Mouse (Mus musculus): Measurements from ENCODE around the gene Mrgprg.
A peak's percentile ranks its signal among the peaks of the same experiment; 100 is the strongest.

The Mrgprg gene

GRCm38 (mm10) chr7:143783996-143784829 lies 17.4 kb upstream of the Mrgprg start, which contains the start of gene Mrgpre:
Gene Mrgpre (minus strand): TSS chr7:143784500.
- Histone ChIP-seq H3K27me3 (ENCODE audit: insufficient read depth, low read length) (peaks cover 73% of the 10 kb centered on the region), H3K9me3 (ENCODE audit: low read length) (no peaks in the 10 kb centered on the region), H3K36me3 (ENCODE audit: insufficient read depth, low read length) (no peaks in the 10 kb centered on the region), H3K4me1 (replicated peaks; ENCODE audit: low read depth, low read length) (peaks cover 38% of the 10 kb centered on the region), H3K4me3 (replicated peaks; ENCODE audit: low read length) (peak within 1 kb of the TSS; percentile 71)
- TF ChIP-seq NANOG (IDR thresholded peaks at IDR 0.05; ENCODE audit: borderline replicate concordance, low read length) (no peak), CTCF (conservative IDR thresholded peaks at IDR 0.05; ENCODE audit: low read length) (no peak), POU5F1 (IDR thresholded peaks at IDR 0.05; ENCODE audit: borderline replicate concordance, low read length) (no peak)

- Histone ChIP-seq H3K4me3 (replicated peaks; ENCODE audit: low read length) (peak overlapping the region; percentile 71), H3K9me3 (ENCODE audit: low read length) (no peaks in the 10 kb centered on the region), H3K36me3 (ENCODE audit: insufficient read depth, low read length) (no peaks in the 10 kb centered on the region), H3K4me1 (replicated peaks; ENCODE audit: low read depth, low read length) (peaks cover 38% of the 10 kb centered on the region), H3K27me3 (ENCODE audit: insufficient read depth, low read length) (peaks cover 74% of the 10 kb centered on the region)
- TF ChIP-seq CTCF (conservative IDR thresholded peaks at IDR 0.05; ENCODE audit: low read length) (no peak), POU5F1 (IDR thresholded peaks at IDR 0.05; ENCODE audit: borderline replicate concordance, low read length) (no peak), NANOG (IDR thresholded peaks at IDR 0.05; ENCODE audit: borderline replicate concordance, low read length) (no peak)
Measured at GRCm38 (mm10) chr7:143783378-143783995, 16.7 kb upstream of the Mrgprg start.

GRCm38 (mm10) chr7:143777375-143777774 lies 10.6 kb upstream of the Mrgprg start:
- TF ChIP-seq NANOG (IDR thresholded peaks at IDR 0.05; ENCODE audit: borderline replicate concordance, low read length) = no peak
- TF ChIP-seq POU5F1 (IDR thresholded peaks at IDR 0.05; ENCODE audit: borderline replicate concordance, low read length) = no peak
- no peak for TF ChIP-seq CTCF (conservative IDR thresholded peaks at IDR 0.05; ENCODE audit: low read length)
- Histone ChIP-seq H3K4me3 (replicated peaks; ENCODE audit: low read length) (no peak overlapping the region), H3K27me3 (ENCODE audit: insufficient read depth, low read length) (peaks cover 60% of the 10 kb centered on the region), H3K4me1 (replicated peaks; ENCODE audit: low read depth, low read length) (peaks cover 21% of the 10 kb centered on the region), H3K9me3 (ENCODE audit: low read length) (peaks cover under 1% of the 10 kb centered on the region; the same call in 1 of the 2 replicates), H3K36me3 (ENCODE audit: insufficient read depth, low read length) (no peaks in the 10 kb centered on the region)

GRCm38 (mm10) chr7:143776137-143776536 lies 9.3 kb upstream of the Mrgprg start:
- no peaks in the 10 kb centered on the region for H3K36me3 ChIP-seq (ENCODE audit: insufficient read depth, low read length)
- H3K4me3 ChIP-seq (replicated peaks; ENCODE audit: low read length) = no peak overlapping the region
- peaks cover 48% of the 10 kb centered on the region for H3K27me3 ChIP-seq (ENCODE audit: insufficient read depth, low read length)
- TF ChIP-seq CTCF (conservative IDR thresholded peaks at IDR 0.05; ENCODE audit: low read length) (no peak), NANOG (IDR thresholded peaks at IDR 0.05; ENCODE audit: borderline replicate concordance, low read length) (no peak; the same call in 1 of the 2 replicates), POU5F1 (IDR thresholded peaks at IDR 0.05; ENCODE audit: borderline replicate concordance, low read length) (no peak)
- H3K9me3 ChIP-seq (ENCODE audit: low read length) = peaks cover 4% of the 10 kb centered on the region; the same call in 1 of the 2 replicates
- peaks cover 17% of the 10 kb centered on the region for H3K4me1 ChIP-seq (replicated peaks; ENCODE audit: low read depth, low read length)

- H3K4me3 ChIP-seq (replicated peaks; ENCODE audit: low read length) = no peak overlapping the region
- peaks cover 36% of the 10 kb centered on the region for H3K27me3 ChIP-seq (ENCODE audit: insufficient read depth, low read length)
- no peaks in the 10 kb centered on the region for H3K36me3 ChIP-seq (ENCODE audit: insufficient read depth, low read length)
- H3K9me3 ChIP-seq (ENCODE audit: low read length) = peaks cover 4% of the 10 kb centered on the region; the same call in 1 of the 2 replicates
- peaks cover 12% of the 10 kb centered on the region for H3K4me1 ChIP-seq (replicated peaks; ENCODE audit: low read depth, low read length)
- no peak for TF ChIP-seq POU5F1 (IDR thresholded peaks at IDR 0.05; ENCODE audit: borderline replicate concordance, low read length)
- TF ChIP-seq CTCF (conservative IDR thresholded peaks at IDR 0.05; ENCODE audit: low read length) = no peak
- TF ChIP-seq NANOG (IDR thresholded peaks at IDR 0.05; ENCODE audit: borderline replicate concordance, low read length) = no peak
Measured at GRCm38 (mm10) chr7:143769461-143769860, 2.7 kb upstream of the Mrgprg start.

GRCm38 (mm10) chr7:143768267-143768666 lies 1.5 kb upstream of the Mrgprg start:
- H3K4me3 ChIP-seq (replicated peaks; ENCODE audit: low read length) = no peak overlapping the region
- H3K36me3 ChIP-seq (ENCODE audit: insufficient read depth, low read length) = no peaks in the 10 kb centered on the region
- H3K9me3 ChIP-seq (ENCODE audit: low read length) = peaks cover 4% of the 10 kb centered on the region; the same call in 1 of the 2 replicates
- H3K27me3 ChIP-seq (ENCODE audit: insufficient read depth, low read length) = peaks cover 39% of the 10 kb centered on the region
- TF ChIP-seq NANOG (IDR thresholded peaks at IDR 0.05; ENCODE audit: borderline replicate concordance, low read length) = no peak
- no peak for TF ChIP-seq POU5F1 (IDR thresholded peaks at IDR 0.05; ENCODE audit: borderline replicate concordance, low read length)
- no peak for TF ChIP-seq CTCF (conservative IDR thresholded peaks at IDR 0.05; ENCODE audit: low read length)
- H3K4me1 ChIP-seq (replicated peaks; ENCODE audit: low read depth, low read length) = peaks cover 12% of the 10 kb centered on the region

GRCm38 (mm10) chr7:143764876-143765530 lies 1.8 kb downstream of the Mrgprg start:
- H3K9me3 ChIP-seq (ENCODE audit: low read length) = no peaks in the 10 kb centered on the region
- H3K4me3 ChIP-seq (replicated peaks; ENCODE audit: low read length) = no peak overlapping the region
- H3K27me3 ChIP-seq (ENCODE audit: insufficient read depth, low read length) = peaks cover 52% of the 10 kb centered on the region
- H3K4me1 ChIP-seq (replicated peaks; ENCODE audit: low read depth, low read length) = peaks cover 12% of the 10 kb centered on the region
- no peaks in the 10 kb centered on the region for H3K36me3 ChIP-seq (ENCODE audit: insufficient read depth, low read length)
- no peak for TF ChIP-seq CTCF (conservative IDR thresholded peaks at IDR 0.05; ENCODE audit: low read length)
- TF ChIP-seq POU5F1 (IDR thresholded peaks at IDR 0.05; ENCODE audit: borderline replicate concordance, low read length) = no peak
- no peak for TF ChIP-seq NANOG (IDR thresholded peaks at IDR 0.05; ENCODE audit: borderline replicate concordance, low read length)

- H3K9me3 ChIP-seq (ENCODE audit: low read length) = no peaks in the 10 kb centered on the region
- no peaks in the 10 kb centered on the region for H3K36me3 ChIP-seq (ENCODE audit: insufficient read depth, low read length)
- TF ChIP-seq POU5F1 (IDR thresholded peaks at IDR 0.05; ENCODE audit: borderline replicate concordance, low read length) = no peak
- peak; percentile 77 for TF ChIP-seq CTCF (conservative IDR thresholded peaks at IDR 0.05; ENCODE audit: low read length)
- TF ChIP-seq NANOG (IDR thresholded peaks at IDR 0.05; ENCODE audit: borderline replicate concordance, low read length) = no peak
- H3K4me1 ChIP-seq (replicated peaks; ENCODE audit: low read depth, low read length) = peaks cover 5% of the 10 kb centered on the region
- peaks cover 61% of the 10 kb centered on the region for H3K27me3 ChIP-seq (ENCODE audit: insufficient read depth, low read length)
- H3K4me3 ChIP-seq (replicated peaks; ENCODE audit: low read length) = no peak overlapping the region
Measured at GRCm38 (mm10) chr7:143763794-143764193, 3.0 kb downstream of the Mrgprg start.
